Mouse (Mus musculus) left cerebral cortex, postnatal 14 days (tissue): ENCODE data around the gene Fchsd2. TPM values are rescaled to one million over a fixed set of nuclear protein-coding genes. Genes with fewer than 3 reads are reported as not detected.

Source experiments
- DNase-seq, 2 experiments: peaks; one replicate each; pipeline ENCODE4 v3.0.0; 2021 to 2022; ENCODE audit warnings: low spot score in 2 of 2, mixed read lengths in 1 of 2
- intact Hi-C: fragments of 180-260 bp; cut with DNase I; formaldehyde crosslinking; loops from one replicate; pipeline ENCODE4 v1.15.1; 2025
- total RNA-seq, 2 experiments: library from RNA; stranded (reverse); gene quantifications; 2 replicates each; pipeline ENCODE4 v1.2.3; 2021

Gene Fchsd2
- total RNA-seq, 2 experiments from 2014 or later: 45.1 to 51.7 TPM

DNA sequence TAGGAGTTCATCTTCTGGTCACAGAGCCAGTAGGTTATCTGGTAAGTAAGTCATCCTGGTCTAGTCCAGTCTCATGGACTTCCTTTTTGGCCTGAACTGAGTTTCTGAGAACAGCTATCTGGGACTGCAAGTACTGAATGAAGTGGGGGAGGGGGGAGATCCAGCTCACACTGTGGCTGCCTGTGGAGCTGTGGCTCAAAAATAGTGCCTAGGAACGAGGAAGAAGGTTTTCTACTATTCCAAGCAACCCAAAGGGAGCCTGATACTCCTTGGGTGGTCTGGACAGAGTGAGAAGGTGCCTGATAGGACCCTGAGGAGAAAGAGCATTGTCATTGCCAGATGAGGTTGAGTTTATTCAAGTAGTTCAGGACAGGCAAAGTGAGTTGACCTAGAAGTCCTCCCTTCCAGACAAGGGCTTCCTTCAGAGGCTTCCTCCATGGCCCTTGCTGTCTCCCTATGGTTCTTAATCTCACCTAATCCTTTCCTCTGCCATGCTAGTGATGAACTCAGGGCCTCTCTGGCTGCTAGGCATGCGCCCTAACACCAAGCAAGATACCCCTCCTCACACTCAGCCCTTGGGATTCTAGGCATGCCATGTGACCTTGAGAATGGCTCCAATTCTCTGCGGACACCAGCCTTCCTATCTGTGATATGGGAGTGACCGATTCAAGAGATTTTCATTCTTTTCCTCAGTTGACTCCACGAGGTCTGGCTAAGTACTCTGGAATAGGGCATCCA, 14.6 kb downstream of the Fchsd2 start:
- peak; percentile 45 to 46 for DNase-seq
- intact Hi-C loops: loop anchor here (5.0 kb wide), 2 partner anchors 45 to 125 kb away; no protein-coding TSS in a partner anchor

DNA sequence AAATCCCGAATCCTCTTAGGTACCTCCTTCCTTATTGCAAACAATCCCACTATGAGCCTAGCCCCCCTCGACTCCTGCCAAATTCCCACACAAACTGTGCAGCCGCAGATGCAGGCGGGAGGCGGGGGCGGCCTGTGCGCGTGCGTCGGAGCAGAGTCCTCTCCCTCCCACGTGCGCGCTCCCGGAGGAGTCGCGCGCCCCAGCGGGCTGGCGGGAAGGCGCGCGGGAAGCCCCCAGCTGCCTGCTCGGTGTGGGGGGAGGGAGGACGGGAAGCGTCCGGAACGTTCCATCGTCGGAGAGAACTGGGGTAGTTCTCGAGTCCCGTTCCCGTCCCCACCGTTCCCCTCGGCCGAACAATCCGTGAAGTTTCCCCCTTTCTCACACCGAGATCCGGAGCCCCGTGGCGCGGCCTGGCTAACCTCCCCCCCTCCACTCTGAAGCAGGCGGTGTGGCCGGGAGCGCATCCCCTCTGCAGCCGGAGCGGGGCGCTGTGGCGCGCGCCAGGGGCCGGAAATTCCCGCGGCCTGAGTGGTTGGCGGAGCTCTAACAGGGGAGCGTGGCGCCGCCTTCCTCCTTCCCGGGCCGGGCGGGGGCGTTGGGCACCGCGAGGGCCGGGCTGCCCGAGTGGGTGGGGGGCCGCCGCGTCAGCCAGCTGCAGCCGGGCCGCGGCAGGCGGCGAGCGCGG, 15.4 kb downstream of the Fchsd2 start:
- peak; percentile 97 to 98 for DNase-seq
- intact Hi-C loops: loop anchor here (5.0 kb wide), 2 partner anchors 46 to 124 kb away; no protein-coding TSS in a partner anchor

DNA sequence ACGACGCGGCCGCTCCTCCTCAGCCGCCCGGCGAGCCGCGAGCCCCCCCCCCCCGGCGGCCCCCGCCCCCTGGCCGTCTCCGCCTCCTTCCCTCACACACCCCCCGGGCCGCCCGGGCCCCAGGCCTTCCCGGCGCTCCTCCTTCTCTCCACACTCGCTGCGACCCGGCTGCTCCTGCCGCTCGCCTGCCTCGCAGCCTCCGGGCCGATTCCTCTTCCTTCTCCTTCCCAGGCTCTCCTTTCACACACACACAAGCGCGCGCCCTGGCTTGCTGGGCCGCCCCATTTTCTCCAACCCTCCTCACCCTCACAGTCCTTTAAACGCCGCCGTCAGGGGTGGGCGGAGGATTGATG, 16.0 kb downstream of the Fchsd2 start:
- intact Hi-C loops: loop anchor here (5.0 kb wide), 2 partner anchors 46 to 124 kb away; no protein-coding TSS in a partner anchor
- no peak for DNase-seq

DNA sequence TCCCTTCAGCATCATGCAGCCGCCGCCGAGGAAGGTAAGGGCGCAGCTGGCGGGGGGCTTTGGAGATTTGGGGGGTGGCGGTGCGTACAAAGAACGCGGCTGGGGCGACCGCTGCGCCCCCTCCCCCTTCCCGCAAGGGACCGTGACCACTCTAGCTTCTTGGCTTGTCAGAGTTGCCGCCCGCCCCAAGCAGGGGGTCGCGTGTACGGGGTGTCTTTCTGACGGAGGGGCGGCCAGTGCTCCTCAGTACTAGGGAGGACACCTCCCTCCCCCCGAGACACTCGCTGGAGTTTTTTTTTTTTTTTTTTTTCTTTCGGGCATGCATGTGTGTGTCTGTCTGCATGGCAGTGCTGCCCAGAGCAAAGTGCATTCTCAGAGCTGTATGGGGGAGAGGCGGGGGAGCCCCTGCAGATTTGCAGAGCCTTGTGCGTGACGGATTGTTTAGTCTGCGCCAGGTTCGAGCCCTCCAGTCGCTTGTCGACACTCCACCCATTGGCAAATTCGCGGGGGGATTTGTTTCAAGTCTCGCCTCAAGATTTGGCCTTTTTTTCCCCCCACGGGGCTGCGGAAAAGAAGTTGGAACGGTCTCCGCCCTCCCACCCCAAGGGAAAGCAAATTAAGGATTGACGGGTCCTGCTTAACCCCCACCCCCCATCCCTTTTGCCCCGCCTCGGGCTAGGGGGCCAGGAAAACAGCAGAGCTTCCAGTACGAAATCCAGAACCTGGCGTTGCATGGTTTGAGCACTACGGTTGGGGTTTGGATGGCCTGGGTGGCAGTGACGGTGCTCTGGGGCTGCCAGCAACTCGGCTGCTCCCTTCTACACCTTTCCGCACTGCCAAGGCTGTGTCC, 16.6 kb downstream of the Fchsd2 start:
- intact Hi-C loops: loop anchor here (5.0 kb wide), 2 partner anchors 47 to 123 kb away; no protein-coding TSS in a partner anchor

DNA sequence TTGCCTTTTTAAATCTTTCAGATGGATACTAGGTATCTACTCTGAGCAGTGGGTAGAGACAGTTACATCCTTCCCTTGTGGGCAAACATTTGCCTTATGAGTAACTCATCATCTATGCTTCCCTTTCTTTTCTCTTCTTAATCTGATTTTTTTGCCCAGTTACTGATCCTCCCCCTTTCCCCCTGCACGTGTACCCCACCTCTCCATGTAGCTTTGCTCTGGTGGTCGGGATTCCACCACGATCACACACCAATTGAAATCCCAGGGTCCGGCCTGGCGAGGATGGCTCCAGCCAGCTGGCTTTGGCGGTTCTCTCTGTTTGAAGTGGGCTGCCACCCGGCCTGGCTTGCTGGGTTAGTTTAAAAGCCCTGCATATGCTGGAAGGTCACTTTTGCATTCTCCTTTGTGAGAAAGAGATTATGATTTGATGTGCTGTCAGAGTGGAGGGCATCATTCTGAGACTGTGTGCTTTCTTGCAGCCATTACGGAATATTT, 17.2 kb downstream of the Fchsd2 start:
- no peak for DNase-seq
- intact Hi-C loops: loop anchor here (5.0 kb wide), 2 partner anchors 48 to 122 kb away; no protein-coding TSS in a partner anchor

More for the DNA sequence above, 16.6 kb downstream of the Fchsd2 start:
- DNase-seq: peak in 1 of 2 experiments; percentile 18

DNA sequence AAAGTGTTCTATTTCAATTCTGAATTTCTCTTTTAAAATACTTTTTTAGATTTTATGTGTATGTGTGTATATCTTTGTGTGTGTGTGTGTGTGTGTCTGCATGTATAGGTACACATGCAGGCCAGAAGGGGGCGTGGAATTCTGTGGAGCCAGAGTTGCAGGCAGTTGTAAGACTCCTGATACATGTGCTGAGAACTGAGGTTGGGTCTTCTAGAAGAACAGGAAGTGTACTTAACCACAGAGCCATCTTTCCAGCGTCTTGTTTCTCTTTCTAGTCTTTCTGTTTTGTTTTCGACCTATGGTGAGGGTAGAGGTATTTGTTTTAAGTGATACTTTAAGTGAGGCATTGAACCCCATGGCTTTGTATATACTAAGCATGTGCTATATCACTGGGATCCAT, 20.7 kb downstream of the Fchsd2 start:
- intact Hi-C loops: no loop called here
- DNase-seq: no peak

DNA sequence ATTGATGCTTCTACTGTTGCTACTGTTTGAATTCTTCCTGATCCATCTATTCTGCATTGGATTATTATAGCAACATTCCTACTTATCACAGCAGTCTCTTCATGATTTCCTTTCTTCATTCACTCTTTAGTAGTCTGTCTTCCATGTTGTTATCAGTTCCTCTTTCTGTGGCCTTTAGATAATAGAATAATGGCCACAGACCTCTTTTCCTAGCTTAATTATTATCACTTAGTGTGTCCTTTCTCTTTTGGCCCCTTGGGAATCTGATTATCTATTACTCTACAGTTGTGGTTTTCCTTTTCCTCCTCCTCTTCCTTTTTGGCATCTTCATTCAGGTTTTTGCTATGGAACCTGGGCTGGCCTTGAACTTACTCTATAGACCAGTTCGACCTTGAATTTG, 21.7 kb downstream of the Fchsd2 start:
- intact Hi-C loops: no loop called here
- DNase-seq: no peak

DNA sequence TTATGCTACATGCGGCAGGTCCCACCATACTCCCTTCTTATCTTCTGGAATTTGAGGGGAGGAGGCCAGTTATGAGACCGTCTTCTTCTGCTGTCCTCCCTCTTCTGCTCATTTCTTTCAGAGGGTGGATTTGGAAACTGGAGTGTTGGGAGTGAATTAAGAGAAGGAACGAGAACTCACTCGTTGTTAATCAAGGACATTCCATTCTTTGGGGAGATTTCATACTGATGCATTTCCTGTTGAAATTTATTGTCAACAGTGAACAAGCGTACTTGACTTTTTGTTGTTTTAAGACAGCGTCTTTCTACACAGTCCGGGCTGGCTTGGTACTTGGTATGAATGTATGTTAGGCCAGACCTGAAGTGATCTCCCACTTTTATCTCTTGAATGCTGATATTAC, 26.7 kb downstream of the Fchsd2 start:
- intact Hi-C loops: no loop called here
- DNase-seq: no peak

DNA sequence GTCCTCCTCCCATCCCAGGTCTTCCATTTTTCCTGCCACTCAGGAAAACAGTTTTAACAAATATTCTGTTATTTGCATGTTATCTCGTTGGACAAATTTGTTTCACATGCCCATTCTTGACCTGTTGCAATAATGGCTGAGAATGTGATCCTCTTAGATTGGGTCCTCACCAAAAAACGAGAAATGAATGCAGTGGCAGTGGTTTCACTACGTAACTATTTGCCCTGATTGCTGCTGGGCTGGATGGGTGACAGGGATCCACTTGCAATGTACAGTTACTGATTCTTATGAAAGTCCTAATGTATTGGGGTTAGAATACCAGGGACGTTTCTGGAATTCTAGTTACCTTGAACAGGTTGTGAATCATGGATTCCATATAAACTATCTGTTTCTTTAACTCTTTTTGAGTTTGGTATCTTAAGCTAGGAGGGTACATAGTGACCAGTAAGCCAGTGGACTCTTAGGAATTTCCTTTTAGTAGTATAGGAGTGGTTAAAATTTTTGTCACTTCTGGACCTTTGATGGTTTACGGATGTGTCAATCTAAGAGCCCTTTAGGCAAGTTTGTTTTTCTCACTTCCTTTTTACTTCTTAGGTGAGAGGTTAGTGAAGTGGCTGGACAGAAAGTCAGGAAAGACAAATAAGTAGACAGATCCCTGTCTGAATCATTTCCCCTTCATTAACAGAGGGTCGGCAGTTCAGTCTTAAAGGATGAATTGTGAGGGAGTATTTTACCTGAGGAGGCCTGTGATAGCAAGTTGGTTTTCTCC, 31.1 kb downstream of the Fchsd2 start:
- no peak for DNase-seq
- intact Hi-C loops: no loop called here

DNA sequence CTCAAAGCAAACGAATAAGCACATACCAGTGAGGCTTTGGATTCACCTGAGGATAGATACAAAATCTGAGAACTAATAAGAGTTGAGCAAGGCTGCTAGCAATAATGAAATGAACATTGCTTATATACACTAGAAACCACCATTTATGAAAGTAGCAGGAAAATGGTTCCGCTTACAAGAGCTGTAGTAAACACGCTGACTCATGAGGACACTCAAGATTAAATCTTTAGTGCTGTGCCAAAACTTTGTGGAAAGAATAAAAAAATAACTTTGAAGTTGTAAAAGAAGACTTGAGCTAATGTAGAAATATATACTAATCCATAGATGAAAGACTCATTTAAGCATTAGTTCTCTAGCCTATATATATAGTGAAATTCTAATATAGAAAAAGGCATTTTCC, 35.1 kb downstream of the Fchsd2 start:
- intact Hi-C loops: no loop called here

DNA sequence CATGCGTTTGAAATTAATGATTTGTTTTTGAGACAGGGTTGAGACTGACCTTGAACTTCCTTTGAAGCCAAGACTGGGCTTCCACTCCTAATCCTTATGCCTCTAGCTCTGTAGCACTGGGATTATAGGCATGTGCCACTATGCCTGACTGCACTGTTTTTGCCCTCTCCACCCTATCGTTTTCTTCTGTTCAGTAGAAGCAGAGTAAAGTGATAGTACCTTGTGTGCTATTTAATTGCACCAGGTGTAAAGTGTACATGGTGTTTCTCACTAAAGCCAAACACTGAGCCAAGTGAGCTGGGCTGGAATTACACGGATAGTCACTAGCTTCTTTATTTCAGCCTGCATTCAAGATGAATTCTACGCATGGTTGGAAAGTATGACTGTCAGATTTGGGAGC, 35.9 kb downstream of the Fchsd2 start:
- no peak for DNase-seq
- intact Hi-C loops: no loop called here

More for the DNA sequence above, 35.1 kb downstream of the Fchsd2 start:
- no peak for DNase-seq

DNA sequence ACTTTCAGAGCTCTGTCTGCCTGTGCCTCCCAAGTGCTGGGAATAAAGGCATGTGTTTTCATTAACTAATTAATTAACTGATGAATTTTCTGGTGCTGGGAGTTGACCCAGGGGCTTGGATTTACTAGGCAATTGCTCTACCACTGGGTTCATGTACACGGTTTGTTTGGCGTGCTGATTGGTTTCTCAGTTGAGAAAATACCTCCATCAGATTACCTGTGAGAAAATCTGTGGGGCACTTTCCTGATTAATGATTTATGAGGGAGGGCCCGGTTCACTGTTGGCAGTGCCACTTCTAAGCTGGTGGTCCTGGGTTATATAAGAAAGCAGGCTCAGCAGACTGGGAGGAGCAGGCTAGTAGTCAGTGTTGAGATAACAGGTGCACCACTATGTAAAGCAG, 38.0 kb downstream of the Fchsd2 start:
- no peak for DNase-seq
- intact Hi-C loops: no loop called here

DNA sequence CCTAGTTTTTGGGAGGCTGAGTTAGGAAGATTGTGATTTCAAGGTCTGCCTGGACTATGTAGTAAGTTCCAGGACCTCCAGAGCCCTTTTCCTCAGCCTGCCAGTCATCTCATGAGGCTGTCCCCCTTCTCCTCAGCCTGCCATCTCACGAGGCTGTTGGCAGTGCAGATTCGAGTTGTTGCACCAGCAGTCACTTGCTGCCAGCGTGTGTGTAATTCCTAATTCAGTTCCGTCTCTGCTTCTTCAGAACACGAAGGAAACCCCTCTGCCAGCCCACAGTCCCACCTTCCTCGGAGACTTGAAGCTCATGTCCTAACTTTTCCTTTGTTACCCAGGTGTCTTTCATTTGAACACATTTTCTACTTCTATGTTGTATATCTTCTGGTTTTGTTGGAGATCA, 38.6 kb downstream of the Fchsd2 start:
- intact Hi-C loops: no loop called here
- DNase-seq: no peak

DNA sequence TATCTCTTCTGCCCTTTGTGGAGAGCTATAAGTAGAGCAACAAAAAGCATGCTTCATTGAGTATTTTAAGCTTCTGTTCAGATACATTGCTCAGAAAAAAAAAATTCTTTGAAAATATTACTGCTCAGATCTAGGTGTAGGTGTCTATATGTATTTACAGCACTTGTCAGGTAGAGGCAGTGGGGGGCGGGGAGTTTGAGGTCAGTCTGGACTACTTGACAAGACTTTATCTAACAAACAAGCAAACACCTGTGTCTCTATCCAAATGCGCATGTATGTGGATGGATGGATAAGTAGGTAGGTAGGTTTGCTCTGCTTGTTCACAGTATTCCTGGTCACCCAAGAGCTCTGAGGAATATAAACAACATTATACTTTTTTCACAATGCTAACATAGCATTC, 40.9 kb downstream of the Fchsd2 start:
- intact Hi-C loops: no loop called here
- no peak for DNase-seq

DNA sequence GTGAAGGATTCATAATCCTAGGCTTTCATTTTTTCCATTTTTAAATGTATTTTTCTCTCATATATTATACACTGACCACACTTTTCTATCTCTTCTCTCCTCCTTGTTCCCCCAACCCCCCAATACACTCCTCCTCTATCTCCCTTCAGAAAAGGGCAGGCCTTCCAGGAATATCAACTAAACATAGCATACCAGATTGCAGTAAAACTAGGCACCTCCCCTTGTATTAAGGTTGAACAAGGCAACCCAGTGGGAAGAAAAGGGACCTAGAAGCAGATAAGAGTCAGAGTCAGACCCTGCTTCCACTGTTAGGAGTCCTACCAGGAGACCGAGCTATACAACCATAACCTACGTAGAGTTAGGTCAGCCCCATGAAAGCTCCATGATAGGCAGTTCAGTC, 41.5 kb downstream of the Fchsd2 start:
- intact Hi-C loops: no loop called here

DNA sequence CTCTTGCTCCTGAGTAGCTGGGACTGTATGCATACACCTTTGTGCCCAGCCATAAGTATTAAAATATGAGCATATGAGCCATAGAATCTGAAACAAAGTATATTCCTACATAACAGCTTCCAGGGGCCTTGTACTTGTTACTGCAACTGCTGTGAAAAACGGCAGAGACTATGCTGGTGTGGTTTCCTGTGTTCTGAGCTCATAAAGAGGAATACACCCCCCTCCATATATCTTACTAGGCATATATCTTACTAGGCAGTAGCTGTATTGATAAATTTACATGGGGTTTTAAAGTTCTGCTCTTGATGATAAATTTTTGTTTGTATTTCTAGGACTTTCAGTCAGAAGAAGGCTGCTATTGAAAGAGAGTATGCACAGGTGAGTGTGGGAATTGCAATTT, 46.2 kb downstream of the Fchsd2 start:
- DNase-seq: no peak
- intact Hi-C loops: no loop called here

More for the DNA sequence above, 41.5 kb downstream of the Fchsd2 start:
- DNase-seq: no peak

DNA sequence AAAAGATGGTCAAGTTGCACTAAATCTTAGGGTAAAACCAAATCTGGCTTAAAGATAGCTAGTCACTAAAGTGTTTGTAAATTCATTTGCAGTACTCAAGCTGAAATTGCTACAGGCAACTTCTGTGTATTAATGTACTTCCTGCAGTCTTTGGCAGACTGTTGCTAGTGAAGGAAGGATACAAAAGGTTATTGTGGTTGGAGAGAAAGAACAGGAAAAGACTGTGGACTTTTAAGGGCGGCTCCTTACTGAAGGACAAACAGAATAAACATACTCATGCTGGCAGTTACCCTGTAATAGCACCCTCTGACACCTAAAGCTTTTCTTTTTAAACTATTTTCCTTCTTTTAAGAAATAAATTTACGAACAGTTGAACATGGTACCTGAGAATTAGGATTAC, 50.2 kb downstream of the Fchsd2 start:
- DNase-seq: no peak
- intact Hi-C loops: no loop called here

DNA sequence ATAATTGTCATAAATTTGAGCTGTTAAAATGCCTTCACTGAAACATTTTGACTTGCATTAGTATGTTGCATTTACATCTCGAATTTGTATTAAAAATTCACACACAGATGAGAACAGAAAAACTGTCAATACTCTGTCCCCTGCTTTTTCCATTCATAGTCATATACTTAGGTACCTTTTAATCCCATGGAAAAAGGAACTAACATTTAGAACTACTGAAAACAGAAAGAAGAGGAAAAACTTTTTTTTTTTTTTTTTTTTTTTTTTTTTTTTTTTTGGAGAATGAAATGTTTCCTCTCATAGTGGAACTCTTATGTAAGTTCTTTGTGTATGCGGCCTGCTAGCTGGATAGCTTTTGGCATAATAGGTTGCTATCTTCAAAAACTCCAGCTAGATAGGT, 51.6 kb downstream of the Fchsd2 start:
- intact Hi-C loops: no loop called here
- no peak for DNase-seq

DNA sequence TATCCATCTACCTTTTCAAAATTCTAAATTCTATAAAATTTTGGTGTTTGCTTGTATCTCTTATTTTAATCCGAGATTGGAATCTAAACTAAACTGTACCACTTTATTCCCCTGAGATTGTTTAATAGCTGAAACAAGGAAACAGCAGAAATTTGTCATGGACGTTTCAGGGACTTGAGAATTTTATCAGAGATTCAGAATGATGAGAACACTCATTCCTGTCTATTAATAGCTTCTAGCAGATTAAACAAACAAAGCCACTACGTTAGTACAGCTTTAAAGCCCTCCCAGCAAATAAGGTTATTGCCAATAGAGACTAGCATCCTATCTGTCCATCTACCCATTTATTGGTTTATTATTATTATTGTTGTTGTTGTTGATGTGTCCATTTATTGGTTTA, 56.4 kb downstream of the Fchsd2 start:
- intact Hi-C loops: no loop called here
- no peak for DNase-seq
